Mouse (Mus musculus) small intestine, adult 2 months (tissue): Measurements from ENCODE around the gene Fcrl5.

Experiments used
- CTCF ChIP-seq: fragments of 200-500 bp; IDR thresholded peaks from 2 replicates; pipeline ENCODE4 v1.5.1; 2012; ENCODE audit warnings: low read depth, mild to moderate bottlenecking, control low read depth, inconsistent platforms, low read length, moderate library complexity, mixed read lengths; ENCODE audit not compliant: insufficient replicate concordance, insufficient read length; ENCODE audit errors: extremely low read depth
- POLR2A ChIP-seq: fragments of 200-500 bp; IDR thresholded peaks from 2 replicates; pipeline ENCODE4 v1.6.1; 2012; ENCODE audit warnings: low read depth, mild to moderate bottlenecking, control low read depth, inconsistent platforms, low read length, moderate library complexity

GRCm38 (mm10) chr3:87500088-87501055 is 64.8 kb downstream of the Fcrl5 start:
- no peak for TF ChIP-seq POLR2A
- TF ChIP-seq CTCF, result no peak
